Mouse (Mus musculus) kidney, embryonic 14.5 days (tissue): ENCODE measurements around the gene Timmdc1. TPM values are rescaled to one million over a fixed set of nuclear protein-coding genes. Genes with fewer than 3 reads are reported as not detected.

ENCODE experiments used
- ATAC-seq: fragments of 200-750 bp; cut with Nextera tagmentation; 2 replicates; pipeline ENCODE4 v1.8.0; 2017; ENCODE audit warnings: moderate number of reproducible peaks, mild to moderate bottlenecking, moderate TSS enrichment, moderate library complexity; ENCODE audit not compliant: low FRiP score, low TSS enrichment
- H3K27ac ChIP-seq: fragments of 300-500 bp; sonication (generic); 2 replicates; pipeline ENCODE4 v1.5.1; 2014; ENCODE audit warnings: low read depth, mild to moderate bottlenecking, low read length, moderate library complexity, mixed read lengths
- H3K27me3 ChIP-seq: fragments of 300-500 bp; sonication (generic); 2 replicates; pipeline ENCODE4 v1.6.1; 2014; ENCODE audit warnings: mild to moderate bottlenecking, low read length; ENCODE audit not compliant: control insufficient read depth, insufficient read depth
- H3K36me3 ChIP-seq: fragments of 300-500 bp; sonication (generic); 2 replicates; pipeline ENCODE4 v1.6.1; 2014; ENCODE audit warnings: low read length, mixed read lengths; ENCODE audit not compliant: control insufficient read depth, insufficient read depth
- H3K4me1 ChIP-seq: fragments of 300-500 bp; sonication (generic); 2 replicates; pipeline ENCODE4 v1.6.1; 2014; ENCODE audit warnings: low read length, mixed read lengths; ENCODE audit not compliant: control insufficient read depth, insufficient read depth
- H3K4me2 ChIP-seq: fragments of 300-500 bp; sonication (generic); replicated peaks from 2 replicates; pipeline ENCODE4 v1.6.1; 2014; ENCODE audit warnings: low read depth, mild to moderate bottlenecking, low read length
- H3K4me3 ChIP-seq: fragments of 300-500 bp; sonication (generic); 2 replicates; pipeline ENCODE4 v1.5.1; 2014; ENCODE audit warnings: mild to moderate bottlenecking, low read length
- H3K9ac ChIP-seq: fragments of 300-500 bp; sonication (generic); 2 replicates; pipeline ENCODE4 v1.6.1; 2014; ENCODE audit warnings: low read depth, mild to moderate bottlenecking, low read length, moderate library complexity
- H3K9me3 ChIP-seq: fragments of 300-500 bp; sonication (generic); 2 replicates; pipeline ENCODE4 v1.6.1; 2016; ENCODE audit warnings: low read length; ENCODE audit not compliant: control insufficient read depth
- WGBS: fragments of 180-500 bp; shearing (Covaris S2); extraction: QIAGEN DNeasy Blood & Tissue Kit; methylation state at CpG from one replicate; pipeline ENCODE4 v1.1.7; 2014; 5-methylcytosine and 5-hydroxymethylcytosine counted together
- polyA plus RNA-seq: library from polyadenylated mRNA; unstranded; fragments of >200 nt; fragmentation: Nextera tagmentation; extraction: Ambion mirVana; gene quantifications from 2 replicates; pipeline ENCODE4 v1.2.1, GENCODE M21; 2014

Timmdc1 gene
- 29.1 and 31.8 TPM in 2 replicates for polyA plus RNA-seq

DNA sequence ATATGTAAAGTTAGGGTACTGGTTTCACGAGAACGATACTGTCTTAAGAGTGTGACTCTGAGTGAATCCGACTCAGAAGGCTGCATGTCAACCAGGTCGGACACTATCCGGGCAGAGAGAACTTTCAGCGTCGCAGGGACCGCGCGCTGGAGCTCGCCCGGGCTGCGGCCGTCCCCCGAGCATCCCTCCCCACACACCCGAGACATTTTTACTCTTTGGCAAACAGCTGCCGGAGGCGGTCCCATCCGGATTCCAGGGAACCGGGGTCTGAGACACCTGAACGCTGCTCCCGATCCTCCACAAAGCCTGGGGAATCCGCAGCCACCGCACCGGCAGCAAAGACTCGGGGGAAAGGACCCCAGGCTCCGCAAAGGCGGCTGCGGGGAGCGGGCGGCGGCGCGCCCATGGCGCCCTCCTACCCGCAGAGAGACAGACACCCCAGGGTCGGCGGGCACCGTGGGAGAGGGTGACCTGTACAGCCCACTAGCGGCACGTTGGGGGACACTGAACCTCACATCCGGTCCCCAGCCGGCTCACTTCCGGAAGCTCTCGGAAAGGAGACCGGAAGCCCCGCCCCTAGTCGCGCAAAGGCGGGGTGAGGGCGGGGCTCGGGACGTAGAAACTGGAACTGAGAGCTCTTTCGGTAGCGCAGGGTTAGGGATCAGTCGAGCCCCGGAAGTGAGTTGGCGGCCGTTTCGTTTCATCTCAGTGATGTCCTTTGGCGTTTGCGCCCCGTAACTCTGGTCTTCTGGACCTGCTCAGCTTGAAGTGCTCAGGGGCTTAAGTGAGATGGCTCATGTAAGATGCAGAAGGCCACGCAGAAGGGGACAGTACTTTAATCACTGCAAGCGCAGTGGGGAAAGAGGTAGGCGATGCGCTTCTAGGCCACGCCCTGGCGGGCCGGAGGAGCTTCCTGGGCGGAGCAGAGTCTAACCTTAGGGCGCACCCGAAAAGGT, at the start of gene Timmdc1:
Gene Timmdc1 (minus strand): TSS at position 535 of the 956 bp plus-strand sequence.
- peak within 1 kb of the TSS; percentile 95 for H3K27ac ChIP-seq
- H3K4me3 ChIP-seq: peak within 1 kb of the TSS; percentile 97
- H3K27me3 ChIP-seq: no peaks in the 10 kb centered on the region
- H3K36me3 ChIP-seq: peaks cover 33% of the 10 kb centered on the region
- ATAC-seq: peak; percentile 98
- no peaks in the 10 kb centered on the region for H3K9me3 ChIP-seq
- peak within 1 kb of the TSS; percentile 66 for H3K4me2 ChIP-seq
- peak within 1 kb of the TSS; percentile 93 for H3K9ac ChIP-seq
- under 1% methylated on average over 73 of the region's 73 CpGs for WGBS
- peaks cover 9% of the 10 kb centered on the region for H3K4me1 ChIP-seq

GRCm38 (mm10) chr16:38571481-38571880, 49.0 kb upstream of the Timmdc1 start:
- no peak overlapping the region for H3K27ac ChIP-seq
- no peaks in the 10 kb centered on the region for H3K27me3 ChIP-seq
- no peak overlapping the region for H3K4me3 ChIP-seq
- no peak for ATAC-seq
- H3K4me1 ChIP-seq: no peaks in the 10 kb centered on the region
- no peaks in the 10 kb centered on the region for H3K9me3 ChIP-seq
- no peak overlapping the region for H3K9ac ChIP-seq
- peaks cover 79% of the 10 kb centered on the region for H3K36me3 ChIP-seq
- WGBS: 95% methylated on average over 3 of the region's 3 CpGs
- H3K4me2 ChIP-seq: no peak overlapping the region

GRCm38 (mm10) chr16:38568192-38568591, 45.7 kb upstream of the Timmdc1 start:
- H3K36me3 ChIP-seq: peaks cover 72% of the 10 kb centered on the region
- 98% methylated on average over 5 of the region's 5 CpGs for WGBS

DNA sequence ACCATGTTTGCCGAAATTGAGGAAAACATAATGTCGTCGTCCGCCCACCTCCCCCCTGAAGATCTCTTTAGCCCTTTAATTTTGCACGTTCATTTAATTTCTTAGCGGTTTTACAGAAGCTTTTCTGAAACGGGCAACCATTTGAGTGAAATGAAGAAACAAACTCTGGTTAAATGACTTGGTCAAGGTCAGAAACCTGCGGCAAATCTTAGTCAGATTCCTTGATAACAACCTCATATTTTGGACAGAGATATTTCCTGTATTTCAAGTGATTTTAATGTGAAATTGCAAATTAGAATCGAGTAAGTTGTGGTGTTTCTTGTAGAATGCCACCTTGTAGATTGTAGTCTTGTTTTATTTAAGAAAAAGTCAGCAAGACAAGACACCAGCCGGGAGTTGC, 41.1 kb upstream of the Timmdc1 start:
- Histone ChIP-seq H3K4me3 (peak overlapping the region; percentile 93), H3K27ac (no peak overlapping the region), H3K4me1 (no peaks in the 10 kb centered on the region), H3K9me3 (no peaks in the 10 kb centered on the region), H3K9ac (peak overlapping the region; percentile 94), H3K27me3 (no peaks in the 10 kb centered on the region), H3K4me2 (peak overlapping the region; percentile 50), H3K36me3 (peaks cover 30% of the 10 kb centered on the region)
- no peak for ATAC-seq
- 30% methylated on average over 10 of the region's 10 CpGs for WGBS

More at GRCm38 (mm10) chr16:38568192-38568591, 45.7 kb upstream of the Timmdc1 start:
- no peaks in the 10 kb centered on the region for H3K4me1 ChIP-seq
- H3K4me3 ChIP-seq: no peak overlapping the region
- no peak overlapping the region for H3K27ac ChIP-seq
- no peak overlapping the region for H3K4me2 ChIP-seq
- no peak for ATAC-seq
- H3K9ac ChIP-seq: no peak overlapping the region
- no peaks in the 10 kb centered on the region for H3K9me3 ChIP-seq
- no peaks in the 10 kb centered on the region for H3K27me3 ChIP-seq

- Histone ChIP-seq H3K4me1 (no peaks in the 10 kb centered on the region), H3K4me2 (peak overlapping the region; percentile 50), H3K9ac (peak overlapping the region; percentile 94), H3K27me3 (no peaks in the 10 kb centered on the region), H3K27ac (peak overlapping the region; percentile 53; the same call in 1 of the 2 replicates), H3K4me3 (peak overlapping the region; percentile 93), H3K36me3 (peaks cover 26% of the 10 kb centered on the region; the same call in 1 of the 2 replicates), H3K9me3 (no peaks in the 10 kb centered on the region)
- 0% methylated on average over 25 of the region's 25 CpGs for WGBS
- no peak; the same call in 1 of the 2 replicates for ATAC-seq
Measured at GRCm38 (mm10) chr16:38562968-38563327, 40.5 kb upstream of the Timmdc1 start.

DNA sequence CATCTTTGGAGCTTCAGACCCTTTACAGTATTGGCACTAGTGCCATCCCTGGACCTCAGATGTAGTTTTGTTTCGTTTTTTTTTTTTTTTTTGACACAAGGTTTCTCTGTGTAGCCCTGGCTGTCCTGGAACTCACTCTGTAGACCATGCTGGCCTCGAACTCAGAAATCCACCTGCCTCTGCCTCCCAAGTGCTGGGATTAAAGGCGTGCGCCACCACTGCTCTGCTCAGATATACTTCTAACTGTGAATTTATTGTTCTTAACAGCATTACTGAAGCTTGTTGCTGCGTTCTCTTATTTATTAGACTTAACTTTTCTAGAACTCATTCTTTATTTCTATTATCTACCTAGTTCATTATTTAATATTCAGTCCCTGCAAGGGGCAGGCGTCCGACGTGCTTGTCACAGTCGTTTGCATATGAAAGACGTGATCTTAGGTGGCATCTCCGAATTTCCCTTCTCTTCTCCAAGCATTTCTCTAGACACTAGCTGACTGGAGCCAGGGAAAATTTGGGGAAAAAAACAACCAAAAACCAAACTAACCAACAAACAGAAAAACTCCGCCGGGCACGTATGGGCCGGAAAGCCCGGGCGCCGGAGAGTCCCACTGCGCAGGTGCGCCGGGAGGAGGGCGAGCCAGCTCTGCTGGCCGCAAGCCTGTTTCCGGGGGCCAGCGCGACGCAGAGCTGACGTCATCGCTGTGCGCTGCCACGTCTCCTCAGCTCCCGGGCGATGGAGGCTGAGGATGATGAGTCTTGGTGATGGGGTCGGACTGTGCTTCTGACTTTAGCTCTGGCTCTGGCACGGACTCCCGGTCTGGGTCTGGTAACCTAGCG, 39.9 kb upstream of the Timmdc1 start:
- peak; percentile 95 for ATAC-seq
- Histone ChIP-seq H3K9ac (peak overlapping the region; percentile 94), H3K27ac (peak overlapping the region; percentile 53; the same call in 1 of the 2 replicates), H3K4me1 (no peaks in the 10 kb centered on the region), H3K36me3 (peaks cover 21% of the 10 kb centered on the region; the same call in 1 of the 2 replicates), H3K9me3 (no peaks in the 10 kb centered on the region), H3K4me2 (peak overlapping the region; percentile 50), H3K4me3 (peak overlapping the region; percentile 93), H3K27me3 (no peaks in the 10 kb centered on the region)
- WGBS: 7% methylated on average over 37 of the region's 37 CpGs

- no peak within 1 kb of the TSS for H3K27ac ChIP-seq
- H3K27me3 ChIP-seq: peaks cover 2% of the 10 kb centered on the region; the same call in 1 of the 2 replicates
- no peaks in the 10 kb centered on the region for H3K36me3 ChIP-seq
- H3K9ac ChIP-seq: no peak within 1 kb of the TSS
- no peak within 1 kb of the TSS for H3K4me2 ChIP-seq
- H3K4me3 ChIP-seq: no peak within 1 kb of the TSS
- H3K4me1 ChIP-seq: no peaks in the 10 kb centered on the region
- 78% methylated on average over 3 of the region's 3 CpGs for WGBS
- ATAC-seq: no peak
- H3K9me3 ChIP-seq: no peaks in the 10 kb centered on the region
Measured at GRCm38 (mm10) chr16:38558221-38558748, 35.8 kb upstream of the Timmdc1 start, which contains the start of gene Tmem39a. Tmem39a (plus strand) TSS chr16:38558698.

- Histone ChIP-seq H3K9me3 (no peaks in the 10 kb centered on the region), H3K4me2 (no peak overlapping the region), H3K36me3 (no peaks in the 10 kb centered on the region), H3K27me3 (peaks cover 2% of the 10 kb centered on the region; the same call in 1 of the 2 replicates), H3K9ac (no peak overlapping the region), H3K4me1 (no peaks in the 10 kb centered on the region), H3K27ac (no peak overlapping the region), H3K4me3 (no peak overlapping the region)
- 81% methylated on average over 3 of the region's 3 CpGs for WGBS
- no peak for ATAC-seq
Measured at GRCm38 (mm10) chr16:38555988-38556387, 33.5 kb upstream of the Timmdc1 start.
